Mouse (Mus musculus): ENCODE measurements around the gene Tarbp2.

The Tarbp2 gene

DNA sequence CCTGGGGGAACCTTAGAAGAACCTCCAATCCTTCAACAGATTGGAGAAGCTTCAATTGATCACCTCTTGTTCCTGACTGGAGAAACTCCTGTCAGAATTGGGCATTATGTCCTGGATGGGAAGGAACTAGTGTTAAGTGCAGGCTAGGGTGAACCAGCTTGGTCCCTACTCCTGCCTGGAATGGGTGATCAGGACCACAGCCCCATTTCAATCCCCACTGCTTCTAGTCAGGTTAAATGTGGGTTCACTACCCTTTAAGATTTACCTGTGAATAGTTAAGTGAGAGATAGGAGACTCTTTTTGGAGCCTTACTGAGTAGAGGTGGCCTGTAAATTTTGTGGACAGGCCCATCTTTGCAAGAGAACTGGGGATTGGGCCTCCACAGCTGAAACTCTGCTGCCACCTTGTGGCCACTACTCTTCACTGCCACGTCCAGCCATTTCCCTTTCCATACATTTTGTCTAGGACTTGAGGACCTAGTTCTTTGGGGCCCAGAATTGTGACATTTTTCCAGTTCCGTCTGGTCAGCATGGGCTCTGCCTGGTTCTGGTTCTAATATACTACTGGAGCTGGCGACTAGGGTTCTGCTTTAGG, 7.0 kb downstream of the Tarbp2 start, which contains the start of gene Npff:
Gene Npff (minus strand): TSS at position 51 of the 594 bp plus-strand sequence.
- DNase-seq (ENCODE audit: low read depth, low spot score): peak; percentile 54

DNA sequence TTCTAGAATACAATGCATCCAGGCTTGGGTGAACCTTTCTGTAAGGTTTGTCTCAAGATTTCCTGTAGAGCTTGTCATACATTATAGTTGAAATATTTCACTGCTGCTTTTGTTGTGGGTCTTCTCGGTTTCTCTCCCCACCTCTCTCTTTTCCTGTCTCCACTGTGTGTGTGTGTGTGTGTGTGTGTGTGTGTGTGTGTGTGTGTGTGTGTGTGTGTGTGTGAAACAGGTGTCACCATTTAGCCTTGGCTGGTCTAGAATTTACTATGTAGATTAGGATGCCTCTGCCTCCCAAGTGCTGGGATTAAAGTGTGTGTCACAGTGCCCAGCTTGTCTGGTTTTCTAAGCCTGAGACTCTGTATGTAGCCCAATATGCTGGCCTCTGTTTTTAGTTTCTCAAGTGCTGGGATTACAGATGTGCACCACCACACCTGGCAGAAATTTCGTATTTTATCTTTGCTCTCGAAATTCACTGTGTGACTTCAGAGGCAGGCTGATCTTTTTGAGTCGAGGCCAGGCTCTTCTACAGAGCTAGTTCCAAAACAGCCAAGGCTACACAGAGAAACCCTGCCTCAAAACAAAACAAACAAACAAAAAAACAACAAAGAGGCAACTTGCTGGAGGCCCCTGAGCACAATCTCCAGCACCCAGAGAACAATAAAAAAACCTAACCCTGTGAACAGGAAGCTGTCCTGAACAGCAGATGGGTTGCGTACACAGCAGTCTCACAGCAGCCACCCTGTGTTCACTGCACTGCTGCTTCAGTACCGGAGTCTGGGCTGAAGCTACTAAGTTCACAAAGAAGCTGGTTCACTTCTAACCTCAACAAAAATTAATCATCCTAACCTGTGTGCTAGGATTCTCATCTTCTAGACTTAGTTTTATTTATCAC, 8.4 kb downstream of the Tarbp2 start:
- no peak for DNase-seq (ENCODE audit: low read depth, low spot score)

- no peak for DNase-seq (ENCODE audit: low read depth, low spot score)
Measured at GRCm38 (mm10) chr15:102527936-102528335, 9.9 kb downstream of the Tarbp2 start.

DNA sequence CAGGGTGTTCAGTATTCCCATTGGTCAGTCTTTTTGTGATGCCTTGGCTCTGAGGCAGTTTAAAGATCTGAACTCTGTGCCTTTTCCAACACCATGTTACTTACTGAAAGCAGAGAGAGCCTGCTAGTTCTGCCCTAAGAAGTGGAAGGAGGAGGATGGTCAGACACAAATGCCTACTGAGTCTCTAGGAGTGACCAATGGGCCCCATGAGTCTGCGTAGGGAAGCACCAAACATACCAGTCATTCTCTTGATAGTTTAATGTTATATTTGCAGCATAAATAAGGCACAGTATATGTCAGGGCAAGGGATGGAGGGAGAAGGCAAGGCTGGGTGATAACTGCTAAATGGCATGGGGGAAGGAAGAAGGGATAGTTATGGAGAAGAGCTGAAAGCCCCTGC, 10.4 kb downstream of the Tarbp2 start:
- no peak for DNase-seq (ENCODE audit: low read depth, low spot score)

- no peak for DNase-seq (ENCODE audit: low read depth, low spot score)
Measured at GRCm38 (mm10) chr15:102530566-102530965, 12.6 kb downstream of the Tarbp2 start.

DNA sequence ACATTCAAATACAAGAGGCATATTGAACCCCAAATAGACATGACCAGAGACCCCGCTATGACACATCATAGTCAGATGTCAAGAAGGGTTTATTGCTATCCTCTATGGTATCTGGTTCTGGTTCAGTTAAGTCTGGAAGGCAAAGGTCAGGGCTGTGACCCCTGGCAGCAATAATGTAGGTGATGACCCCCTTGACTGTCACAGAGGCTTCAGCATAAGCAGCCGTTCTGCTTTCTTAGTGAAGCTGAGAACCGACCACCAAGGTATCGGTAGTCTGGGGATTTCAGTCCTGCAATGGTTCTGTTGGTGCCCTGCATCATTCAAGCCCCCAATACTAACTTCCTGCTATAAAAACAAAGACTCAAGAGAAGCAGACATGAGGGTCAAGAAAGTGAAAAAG, 13.6 kb downstream of the Tarbp2 start:
- DNase-seq (ENCODE audit: low read depth, low spot score): no peak

DNA sequence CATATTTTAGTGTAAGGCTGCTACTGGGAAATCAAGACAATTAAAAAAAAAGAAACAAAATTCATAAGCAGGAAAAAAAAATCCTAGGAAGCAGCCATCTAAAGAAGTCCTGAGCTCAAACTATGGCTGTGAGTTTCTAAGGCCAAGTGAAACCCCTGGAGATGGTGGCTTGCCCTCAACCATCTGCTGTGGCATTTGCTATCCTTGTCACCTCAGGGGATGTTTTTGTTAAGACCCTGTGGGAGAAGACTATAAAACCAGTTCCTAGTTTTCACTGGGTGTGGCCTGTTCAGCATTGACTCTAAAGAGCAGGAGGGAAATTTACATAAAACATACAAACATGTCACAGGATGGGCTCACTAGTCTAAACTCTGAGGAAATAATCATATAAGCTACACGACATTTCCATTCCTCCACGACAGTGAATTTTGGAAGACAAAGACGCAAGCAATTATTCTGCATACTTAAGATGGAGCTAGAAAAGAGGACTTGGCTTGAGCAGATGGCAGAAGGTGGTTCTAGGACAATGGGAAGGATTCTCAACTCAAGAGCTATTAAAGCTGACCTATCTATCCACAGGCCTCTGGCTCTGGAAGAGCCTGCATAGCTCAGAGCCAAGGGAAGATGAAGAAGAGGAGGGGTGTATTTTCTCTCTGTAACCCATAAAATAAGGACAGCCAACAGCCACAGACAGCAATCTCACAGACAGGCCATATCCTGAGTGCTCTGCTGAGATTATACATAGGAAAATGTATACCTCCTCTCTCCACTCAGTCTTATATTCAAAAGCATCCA, 14.3 kb downstream of the Tarbp2 start:
- no peak for DNase-seq (ENCODE audit: low read depth, low spot score)

GRCm38 (mm10) chr15:102533926-102534325, 15.9 kb downstream of the Tarbp2 start:
- DNase-seq (ENCODE audit: low read depth, low spot score): no peak

- no peak for DNase-seq (ENCODE audit: low read depth, low spot score)
Measured at GRCm38 (mm10) chr15:102544801-102545200, 26.8 kb downstream of the Tarbp2 start.

DNA sequence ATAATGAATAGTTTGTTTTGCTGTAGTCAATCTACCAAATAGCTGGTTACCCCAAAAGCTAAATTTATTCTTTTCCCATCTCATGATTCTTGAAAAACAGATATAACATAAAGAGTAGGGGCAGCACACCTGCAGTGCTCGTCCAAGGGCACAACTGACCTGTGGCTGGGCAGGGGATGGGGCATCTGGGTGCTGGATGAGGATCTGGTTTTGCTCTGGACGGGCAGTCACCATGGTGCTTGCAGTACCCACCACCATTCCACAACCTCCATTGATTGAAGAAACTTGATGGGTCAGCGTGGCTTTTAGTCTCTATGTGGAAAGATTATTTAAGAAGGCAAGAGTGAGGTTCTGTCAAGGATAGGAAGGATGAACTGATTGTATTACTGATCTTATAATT, 28.3 kb downstream of the Tarbp2 start:
- DNase-seq (ENCODE audit: low read depth, low spot score): no peak

DNA sequence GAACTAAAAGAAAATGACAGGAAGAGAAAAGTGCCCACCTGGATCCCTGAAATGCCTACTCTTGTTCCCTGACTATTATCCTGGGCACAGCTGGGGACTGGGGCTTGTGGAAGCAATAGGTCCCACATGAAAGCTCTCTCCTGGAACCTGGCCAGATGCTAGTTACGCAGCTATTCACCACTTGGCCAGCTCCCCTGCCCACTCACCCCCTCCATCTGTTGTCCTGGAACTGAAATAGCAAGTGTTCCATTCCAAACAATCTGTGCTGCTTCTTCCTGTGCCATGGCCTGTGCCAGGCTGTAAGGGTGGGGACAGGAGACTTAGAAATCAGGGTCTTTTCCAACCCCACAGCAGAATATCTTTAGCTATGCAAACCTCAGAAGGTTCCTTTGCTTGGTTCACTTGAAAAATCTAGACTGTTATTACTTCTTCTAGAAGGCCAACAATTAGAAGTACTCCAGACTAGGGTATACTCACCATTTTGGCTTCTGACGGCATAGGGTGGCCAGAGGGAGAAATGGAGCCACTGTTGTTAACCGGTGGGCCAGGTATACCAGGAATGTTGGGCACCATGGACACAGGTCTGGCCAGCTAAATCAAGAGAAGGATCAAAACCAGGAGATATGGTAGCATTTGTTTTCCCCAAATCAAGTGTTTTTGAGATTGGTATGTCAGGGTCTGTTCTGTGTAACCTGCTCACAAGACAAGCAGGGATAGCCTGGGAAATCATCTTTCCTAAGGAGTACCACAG, 28.9 kb downstream of the Tarbp2 start:
- peak; percentile 48 for DNase-seq (ENCODE audit: low read depth, low spot score)

- no peak for DNase-seq (ENCODE audit: low read depth, low spot score)
Measured at GRCm38 (mm10) chr15:102547478-102547877, 29.5 kb downstream of the Tarbp2 start.

GRCm38 (mm10) chr15:102552599-102552998, 34.6 kb downstream of the Tarbp2 start:
- no peak for DNase-seq (ENCODE audit: low read depth, low spot score)

- no peak for DNase-seq (ENCODE audit: low read depth, low spot score)
Measured at GRCm38 (mm10) chr15:102555581-102555980, 37.6 kb downstream of the Tarbp2 start.

GRCm38 (mm10) chr15:102557580-102557979, 39.6 kb downstream of the Tarbp2 start:
- no peak for DNase-seq (ENCODE audit: low read depth, low spot score)

GRCm38 (mm10) chr15:102562491-102562890, 44.5 kb downstream of the Tarbp2 start:
- DNase-seq (ENCODE audit: low read depth, low spot score): no peak

DNA sequence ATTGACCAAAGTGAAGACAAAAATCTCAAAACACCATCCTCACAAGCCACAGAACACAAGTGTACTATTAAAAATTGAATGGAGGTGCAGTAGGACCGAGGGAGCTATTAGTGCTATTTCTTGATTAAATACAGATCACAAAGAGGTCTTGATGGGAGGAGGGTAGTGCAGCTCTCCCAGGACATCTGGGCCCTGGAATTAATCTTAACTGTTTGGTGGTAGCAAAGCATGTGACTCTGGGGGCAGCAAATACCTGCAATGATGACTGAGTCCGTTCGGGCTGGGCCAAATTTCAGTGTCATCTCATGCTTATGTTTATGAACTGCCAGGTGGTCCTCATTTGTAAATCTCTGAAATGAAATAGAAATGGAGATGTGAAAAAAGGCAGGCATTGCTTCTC, 45.1 kb downstream of the Tarbp2 start:
- DNase-seq (ENCODE audit: low read depth, low spot score): no peak

DNA sequence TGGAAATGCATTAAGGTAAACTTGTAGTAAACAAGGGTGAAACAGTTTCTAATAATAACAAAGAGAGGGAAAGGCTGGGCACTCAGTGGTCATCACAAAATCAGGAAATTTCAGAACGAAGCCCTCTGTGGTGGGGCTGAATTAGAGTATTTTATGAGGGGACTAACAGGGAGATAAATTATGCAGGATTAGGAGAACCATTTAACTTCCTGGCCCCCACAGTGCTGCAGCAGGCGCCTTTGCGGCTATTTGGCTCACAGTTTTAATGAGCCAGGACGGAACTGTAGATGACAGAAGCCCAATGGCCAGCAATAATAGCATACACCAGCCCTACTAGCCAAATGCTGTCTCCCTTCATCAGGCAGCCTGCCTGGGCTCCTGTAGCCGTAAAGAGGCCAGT, 45.7 kb downstream of the Tarbp2 start:
- DNase-seq (ENCODE audit: low read depth, low spot score): no peak

GRCm38 (mm10) chr15:102567849-102568248, 49.9 kb downstream of the Tarbp2 start:
- no peak for DNase-seq (ENCODE audit: low read depth, low spot score)

GRCm38 (mm10) chr15:102572081-102572480, 54.1 kb downstream of the Tarbp2 start:
- DNase-seq (ENCODE audit: low read depth, low spot score): no peak

All from skeletal muscle tissue, adult 2 months (tissue).